Mouse (Mus musculus): ENCODE results near the gene 4933424G06Rik.

DNA sequence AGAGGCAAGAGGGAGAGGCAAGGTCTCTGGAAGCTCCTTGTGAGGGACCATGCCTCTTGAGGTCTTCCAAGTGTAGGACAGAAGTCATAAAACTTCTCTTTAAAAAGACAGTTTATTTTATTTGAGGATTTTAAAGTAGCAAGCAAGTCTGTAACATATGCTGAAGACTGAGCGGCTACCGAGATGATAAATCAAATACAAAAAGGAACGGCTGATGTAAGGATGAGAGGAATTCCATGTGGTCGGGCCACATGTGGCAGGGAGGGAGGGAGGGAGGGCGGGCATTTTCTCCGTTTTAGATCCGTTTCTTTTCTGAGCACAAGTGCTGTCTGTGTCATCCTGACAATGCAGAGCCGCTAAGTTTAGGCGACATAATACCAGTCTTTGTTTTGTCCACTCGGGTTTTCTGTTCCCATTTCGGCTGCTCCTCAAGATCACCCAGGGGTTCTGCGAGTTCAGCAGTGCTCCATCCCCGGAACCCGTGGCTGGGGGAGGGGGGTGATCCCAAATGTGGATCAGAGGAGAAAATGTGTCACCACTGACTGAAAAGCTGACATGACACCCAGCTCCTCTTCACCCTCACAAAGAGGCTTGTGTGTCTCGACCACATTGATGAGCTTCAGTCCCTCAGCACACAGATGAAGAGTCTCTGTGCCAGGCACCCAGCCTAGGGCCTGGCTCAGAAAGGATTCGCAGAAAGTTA is 37.1 kb upstream of the 4933424G06Rik start:
- TF ChIP-seq CTCF (IDR thresholded peaks at IDR 0.05; ENCODE audit: control insufficient read depth, insufficient read depth, insufficient replicate concordance, low read depth, low read length): no peak
- no peak for TF ChIP-seq POLR2A (IDR thresholded peaks at IDR 0.05; ENCODE audit: control insufficient read depth, low read depth, low read length)
